ENCODE assay signal across 8 mouse cellular contexts in genomic region chr12:107928464-107928901, GRCm38 (mm10).
DNase-seq lines count a peak whose midpoint lies in the region; ATAC-seq and TF ChIP-seq lines count a peak whose summit lies in the region.

No protein-coding gene starts in this region.

- intact Hi-C loops in heart, adult 2 months (cut with DNase I) = no loop called here

- H3K9me3 ChIP-seq in heart, embryonic 14.5 days (ENCODE audit: control insufficient read depth, low read length) = no peaks in the 10 kb centered on the region
- no peaks in the 10 kb centered on the region for H3K9me3 ChIP-seq in hindbrain, embryonic 13.5 days
- H3K9me3 ChIP-seq in neural tube, embryonic 13.5 days = no peaks in the 10 kb centered on the region
- no peaks in the 10 kb centered on the region for H3K9me3 ChIP-seq in liver, embryonic 12.5 days (replicated peaks)

- no peak for ATAC-seq in heart, embryonic 14.5 days (ENCODE audit: insufficient number of reproducible peaks, insufficient read depth, low FRiP score, low read depth)
- peak; percentile 72 for ATAC-seq in hindbrain, embryonic 13.5 days (ENCODE audit: low FRiP score)
- ATAC-seq in neural tube, embryonic 13.5 days (ENCODE audit: low read depth) = peak; percentile 70
- no peak for ATAC-seq in liver, embryonic 12.5 days

- H3K4me3 ChIP-seq in heart, embryonic 14.5 days (ENCODE audit: control insufficient read depth in 1 of 2, insufficient read depth in 1 of 2, low read depth in 1 of 2, low read length in 2 of 2) = no peak overlapping the region
- H3K4me3 ChIP-seq in heart, adult 2 months = no peak overlapping the region
- peak overlapping the region; percentile 22 for H3K4me3 ChIP-seq in hindbrain, embryonic 13.5 days
- peak overlapping the region; percentile 19 for H3K4me3 ChIP-seq in neural tube, embryonic 13.5 days
- no peak overlapping the region for H3K4me3 ChIP-seq in liver, embryonic 12.5 days

- no peak for TF ChIP-seq POLR2A in heart, adult 2 months (IDR thresholded peaks at IDR 0.05; ENCODE audit: insufficient read depth, low read depth, low read length)

- H3K27ac ChIP-seq in heart, embryonic 14.5 days (replicated peaks in 1 of 2; ENCODE audit: control insufficient read depth in 1 of 2, insufficient read depth in 1 of 2, low read depth in 2 of 2, low read length in 2 of 2) = 0 out of 4 replicates have a peak overlapping the region, but pooled peaks of 1 of the 2 experiments have one; percentile 25
- no peak overlapping the region for H3K27ac ChIP-seq in heart, adult 2 months
- peak overlapping the region; percentile 88 for H3K27ac ChIP-seq in hindbrain, embryonic 13.5 days
- peak overlapping the region; percentile 85 for H3K27ac ChIP-seq in neural tube, embryonic 13.5 days (replicated peaks)
- no peak overlapping the region for H3K27ac ChIP-seq in liver, embryonic 12.5 days

- no peak for TF ChIP-seq EP300 in heart, adult 2 months (IDR thresholded peaks at IDR 0.05; ENCODE audit: insufficient read depth, low read depth, low read length)

- peaks cover 43 to 59% of the 10 kb centered on the region in 2 experiments for H3K4me1 ChIP-seq in heart, embryonic 14.5 days (ENCODE audit: control insufficient read depth in 2 of 2, insufficient read depth in 2 of 2, low read length in 2 of 2)
- peaks cover 3% of the 10 kb centered on the region for H3K4me1 ChIP-seq in heart, adult 2 months (ENCODE audit: control insufficient read depth, insufficient read depth, low read length)
- peaks cover 96% of the 10 kb centered on the region for H3K4me1 ChIP-seq in hindbrain, embryonic 13.5 days (replicated peaks)
- peaks cover 96% of the 10 kb centered on the region for H3K4me1 ChIP-seq in neural tube, embryonic 13.5 days (replicated peaks)
- no peaks in the 10 kb centered on the region for H3K4me1 ChIP-seq in liver, embryonic 12.5 days

- peaks cover 2% of the 10 kb centered on the region; the same call in 1 of the 2 replicates for H3K27me3 ChIP-seq in heart, embryonic 14.5 days (ENCODE audit: control insufficient read depth, insufficient read depth, low read length)
- no peaks in the 10 kb centered on the region for H3K27me3 ChIP-seq in heart, adult 2 months (ENCODE audit: control insufficient read depth, insufficient read depth, low read length)
- H3K27me3 ChIP-seq in hindbrain, embryonic 13.5 days = no peaks in the 10 kb centered on the region
- no peaks in the 10 kb centered on the region for H3K27me3 ChIP-seq in neural tube, embryonic 13.5 days
- H3K27me3 ChIP-seq in liver, embryonic 12.5 days (replicated peaks) = no peaks in the 10 kb centered on the region

- no peaks in the 10 kb centered on the region for H3K79me2 ChIP-seq in heart, adult 2 months (replicated peaks; ENCODE audit: control insufficient read depth, insufficient read depth, low read length)

- no peak for TF ChIP-seq CTCF in heart, adult 2 months (IDR thresholded peaks at IDR 0.05)

- no peak for DNase-seq in heart, adult 2 months
- DNase-seq in right cerebral cortex, postnatal 10 days (ENCODE audit: low spot score in 2 of 2) = peak; percentile 75 to 77
- no peak for DNase-seq in right cerebral cortex, adult 18-20 months
- no peak for DNase-seq in c-Kit-positive CD71-positive TER-119-positive erythroid progenitor cells, embryonic 14.5 days (ENCODE audit: low spot score)

- peak overlapping the region; percentile 51; the same call in 1 of the 2 replicates for H3K4me2 ChIP-seq in heart, embryonic 14.5 days (ENCODE audit: low read length)
- peak overlapping the region; percentile 51 for H3K4me2 ChIP-seq in hindbrain, embryonic 13.5 days
- H3K4me2 ChIP-seq in neural tube, embryonic 13.5 days = peak overlapping the region; percentile 48
- H3K4me2 ChIP-seq in liver, embryonic 12.5 days = no peak overlapping the region

- H3K9ac ChIP-seq in heart, embryonic 14.5 days (ENCODE audit: low read length) = no peak overlapping the region
- no peak overlapping the region for H3K9ac ChIP-seq in heart, adult 2 months (ENCODE audit: low read depth, low read length)
- peak overlapping the region; percentile 63; the same call in 1 of the 2 replicates for H3K9ac ChIP-seq in hindbrain, embryonic 13.5 days
- peak overlapping the region; percentile 53; the same call in 1 of the 2 replicates for H3K9ac ChIP-seq in neural tube, embryonic 13.5 days
- no peak overlapping the region for H3K9ac ChIP-seq in liver, embryonic 12.5 days

- H3K36me3 ChIP-seq in heart, embryonic 14.5 days (ENCODE audit: control insufficient read depth, insufficient read depth, low read length) = no peaks in the 10 kb centered on the region
- H3K36me3 ChIP-seq in heart, adult 2 months (ENCODE audit: control insufficient read depth, insufficient read depth, low read length) = no peaks in the 10 kb centered on the region
- no peaks in the 10 kb centered on the region for H3K36me3 ChIP-seq in hindbrain, embryonic 13.5 days
- no peaks in the 10 kb centered on the region for H3K36me3 ChIP-seq in neural tube, embryonic 13.5 days
- no peaks in the 10 kb centered on the region for H3K36me3 ChIP-seq in liver, embryonic 12.5 days

- WGBS in heart, embryonic 14.5 days = 77% methylated on average over 15 of the region's 15 CpGs
- WGBS in heart, adult 2 months = 75% methylated on average over 15 of the region's 15 CpGs
- 31% methylated on average over 15 of the region's 15 CpGs for WGBS in hindbrain, embryonic 13.5 days
- 16% methylated on average over 15 of the region's 15 CpGs for WGBS in neural tube, embryonic 13.5 days
- WGBS in liver, embryonic 12.5 days (ENCODE audit: insufficient replicate concordance) = 77% methylated on average over 15 of the region's 15 CpGs

Comparison
In these comparisons a context has a peak if more than half of its experiments do, and no peak if none do; other contexts are left out.
1. DNase-seq: peak in right cerebral cortex, postnatal 10 days (2 of 2); none in heart, adult 2 months (0 of 2), right cerebral cortex, adult 18-20 months (single experiment) and c-Kit-positive CD71-positive TER-119-positive erythroid progenitor cells, embryonic 14.5 days (single experiment).
2. ATAC-seq: peak in hindbrain, embryonic 13.5 days (single experiment) and neural tube, embryonic 13.5 days (single experiment); none in heart, embryonic 14.5 days (single experiment) and liver, embryonic 12.5 days (single experiment).
3. H3K27ac ChIP-seq: peak in hindbrain, embryonic 13.5 days (single experiment) and neural tube, embryonic 13.5 days (single experiment); none in heart, adult 2 months (single experiment) and liver, embryonic 12.5 days (single experiment).
4. H3K4me3 ChIP-seq: peak in hindbrain, embryonic 13.5 days (single experiment) and neural tube, embryonic 13.5 days (single experiment); none in heart, embryonic 14.5 days (0 of 2), heart, adult 2 months (single experiment) and liver, embryonic 12.5 days (single experiment).
5. H3K9ac ChIP-seq: peak in hindbrain, embryonic 13.5 days (single experiment) and neural tube, embryonic 13.5 days (single experiment); none in heart, embryonic 14.5 days (single experiment), heart, adult 2 months (single experiment) and liver, embryonic 12.5 days (single experiment).